Mouse (Mus musculus) C2C12 (cell line): ENCODE data around the gene Nmrk1. TPM values are rescaled to one million over a fixed set of nuclear protein-coding genes. Genes with fewer than 3 reads are reported as not detected.

Source experiments
- H3K27me3 ChIP-seq: one replicate; pipeline ENCODE4 v1.6.1; 2011; ENCODE audit not compliant: control insufficient read depth, insufficient read depth, insufficient read length
- H3K36me3 ChIP-seq: one replicate; pipeline ENCODE4 v1.6.1; 2011; ENCODE audit not compliant: control insufficient read depth, insufficient read depth
- H3K4me3 ChIP-seq: one replicate; pipeline ENCODE4 v1.5.1; 2011; ENCODE audit warnings: mild to moderate bottlenecking, control low read depth; ENCODE audit not compliant: poor library complexity, insufficient read depth, severe bottlenecking
- H3K79me2 ChIP-seq: one replicate; pipeline ENCODE4 v1.6.1; 2011; ENCODE audit not compliant: control insufficient read depth, insufficient read depth
- H3K79me3 ChIP-seq: one replicate; pipeline ENCODE4 v1.6.1; 2011; ENCODE audit warnings: low read depth, control low read depth
- H3ac ChIP-seq: one replicate; pipeline ENCODE3; 2011; ENCODE audit warnings: low read depth; ENCODE audit not compliant: control insufficient read depth, insufficient read length
- CEBPB ChIP-seq: IDR thresholded peaks from one replicate; pipeline ENCODE4 v1.6.1; 2011; ENCODE audit warnings: low read depth, mild to moderate bottlenecking, control low read depth, moderate library complexity
- CTCF ChIP-seq: IDR thresholded peaks from one replicate; pipeline ENCODE4 v1.5.1; 2011; ENCODE audit not compliant: control insufficient read depth, insufficient read depth, insufficient read length
- FOSL1 ChIP-seq: IDR thresholded peaks from one replicate; pipeline ENCODE4 v1.8.0; 2011; ENCODE audit warnings: mild to moderate bottlenecking, low read length; ENCODE audit not compliant: poor library complexity, insufficient read depth, severe bottlenecking
- MAX ChIP-seq: IDR thresholded peaks from one replicate; pipeline ENCODE4 v1.6.1; 2011; ENCODE audit warnings: mild to moderate bottlenecking, control low read depth
- MYOD1 ChIP-seq: IDR thresholded peaks from one replicate; pipeline ENCODE4 v1.6.1; 2011; ENCODE audit warnings: low read depth; ENCODE audit not compliant: control insufficient read depth, insufficient read length
- MYOG ChIP-seq: IDR thresholded peaks from one replicate; pipeline ENCODE4 v1.6.1; 2011; ENCODE audit not compliant: control insufficient read depth, insufficient read length; ENCODE audit errors: extremely low read depth
- USF1 ChIP-seq: IDR thresholded peaks from one replicate; pipeline ENCODE4 v1.6.1; 2011; ENCODE audit warnings: low read depth, mild to moderate bottlenecking, control low read depth, moderate library complexity
- polyA plus RNA-seq: library from polyadenylated mRNA; unstranded; fragments of >200 nt; fragmentation: generic; extraction: Trizol; gene quantifications from one replicate; pipeline ENCODE4 v1.2.1, GENCODE M21; 2012; ENCODE audit warnings: missing spikeins

Nmrk1 gene
- polyA plus RNA-seq, 1 experiment: 1.6 TPM

- no peak overlapping the region for H3ac ChIP-seq
- no peaks in the 10 kb centered on the region for H3K27me3 ChIP-seq
- no peaks in the 10 kb centered on the region for H3K36me3 ChIP-seq
- H3K4me3 ChIP-seq: no peak overlapping the region
- TF ChIP-seq FOSL1 (no peak), USF1 (no peak), CTCF (no peak), MAX (no peak), MYOD1 (no peak), MYOG (no peak), CEBPB (no peak)
- peaks cover 8% of the 10 kb centered on the region for H3K79me3 ChIP-seq
- H3K79me2 ChIP-seq: peaks cover 56% of the 10 kb centered on the region
Measured at GRCm38 (mm10) chr19:18617504-18617903, 14.2 kb upstream of the Nmrk1 start.

GRCm38 (mm10) chr19:18619060-18619459, 12.7 kb upstream of the Nmrk1 start:
- Histone ChIP-seq H3K27me3 (no peaks in the 10 kb centered on the region), H3K79me3 (peaks cover 12% of the 10 kb centered on the region), H3ac (no peak overlapping the region), H3K36me3 (no peaks in the 10 kb centered on the region), H3K4me3 (no peak overlapping the region), H3K79me2 (peaks cover 68% of the 10 kb centered on the region)
- no peak for TF ChIP-seq FOSL1
- TF ChIP-seq CTCF: no peak
- TF ChIP-seq USF1: no peak
- no peak for TF ChIP-seq MAX
- no peak for TF ChIP-seq MYOG
- TF ChIP-seq MYOD1: no peak
- TF ChIP-seq CEBPB: no peak

- no peak for TF ChIP-seq FOSL1
- no peak for TF ChIP-seq CEBPB
- no peak for TF ChIP-seq MAX
- TF ChIP-seq USF1: no peak
- no peak for TF ChIP-seq CTCF
- no peak for TF ChIP-seq MYOG
- no peak for TF ChIP-seq MYOD1
Measured at GRCm38 (mm10) chr19:18619691-18620090, 12.1 kb upstream of the Nmrk1 start.

GRCm38 (mm10) chr19:18623894-18624293, 7.9 kb upstream of the Nmrk1 start:
- Histone ChIP-seq H3K79me3 (peaks cover 31% of the 10 kb centered on the region), H3K27me3 (no peaks in the 10 kb centered on the region), H3ac (no peak overlapping the region), H3K4me3 (no peak overlapping the region), H3K36me3 (no peaks in the 10 kb centered on the region), H3K79me2 (peaks cover 70% of the 10 kb centered on the region)
- no peak for TF ChIP-seq CEBPB
- TF ChIP-seq CTCF: no peak
- TF ChIP-seq MYOG: no peak
- TF ChIP-seq MAX: no peak
- no peak for TF ChIP-seq MYOD1

More at GRCm38 (mm10) chr19:18619691-18620090, 12.1 kb upstream of the Nmrk1 start:
- H3K4me3 ChIP-seq: no peak overlapping the region
- H3K79me3 ChIP-seq: peaks cover 14% of the 10 kb centered on the region
- no peaks in the 10 kb centered on the region for H3K36me3 ChIP-seq
- H3K27me3 ChIP-seq: no peaks in the 10 kb centered on the region
- peaks cover 68% of the 10 kb centered on the region for H3K79me2 ChIP-seq
- H3ac ChIP-seq: no peak overlapping the region

- peaks cover 62% of the 10 kb centered on the region for H3K79me2 ChIP-seq
- no peak overlapping the region for H3K4me3 ChIP-seq
Measured at GRCm38 (mm10) chr19:18629589-18629988, 2.2 kb upstream of the Nmrk1 start.

GRCm38 (mm10) chr19:18630221-18631119, 1.3 kb upstream of the Nmrk1 start:
- no peak overlapping the region for H3ac ChIP-seq
- TF ChIP-seq CTCF (no peak), CEBPB (no peak), MAX (no peak), FOSL1 (no peak), USF1 (no peak), MYOG (no peak), MYOD1 (no peak)
- H3K27me3 ChIP-seq: no peaks in the 10 kb centered on the region
- peaks cover 53% of the 10 kb centered on the region for H3K79me2 ChIP-seq
- H3K79me3 ChIP-seq: peaks cover 31% of the 10 kb centered on the region
- H3K4me3 ChIP-seq: peak overlapping the region; percentile 74
- no peaks in the 10 kb centered on the region for H3K36me3 ChIP-seq

More at GRCm38 (mm10) chr19:18629589-18629988, 2.2 kb upstream of the Nmrk1 start:
- H3K27me3 ChIP-seq: no peaks in the 10 kb centered on the region
- H3K36me3 ChIP-seq: no peaks in the 10 kb centered on the region
- no peak overlapping the region for H3ac ChIP-seq
- TF ChIP-seq CEBPB (no peak), MYOD1 (no peak), MYOG (no peak), USF1 (no peak), MAX (no peak), FOSL1 (no peak), CTCF (no peak)
- peaks cover 36% of the 10 kb centered on the region for H3K79me3 ChIP-seq
